Mouse (Mus musculus) intestine, embryonic 14.5 days (tissue): Measurements from ENCODE around the gene B4galt2. TPM values are rescaled to one million over a fixed set of nuclear protein-coding genes. Genes with fewer than 3 reads are reported as not detected.

Experiments used
- ATAC-seq: fragments of 200-750 bp; cut with Nextera tagmentation; replicated peaks from 2 replicates; pipeline ENCODE4 v1.8.0; 2017; ENCODE audit warnings: low read depth, moderate number of reproducible peaks, moderate TSS enrichment, moderate library complexity; ENCODE audit not compliant: low FRiP score, low TSS enrichment
- DNase-seq: peaks from one replicate; pipeline ENCODE4 v3.0.0-alpha.2; 2018; ENCODE audit warnings: low spot score
- H3K27ac ChIP-seq: fragments of 300-500 bp; sonication (generic); 2 replicates; pipeline ENCODE4 v1.5.1; 2014; ENCODE audit warnings: low read depth, mild to moderate bottlenecking, control low read depth
- H3K27me3 ChIP-seq: fragments of 300-500 bp; sonication (generic); replicated peaks from 2 replicates; pipeline ENCODE4 v1.6.1; 2014; ENCODE audit warnings: low read length, control low read depth; ENCODE audit not compliant: control insufficient read depth, insufficient read depth
- H3K36me3 ChIP-seq: fragments of 300-500 bp; sonication (generic); 2 replicates; pipeline ENCODE4 v1.6.1; 2014; ENCODE audit warnings: low read length, control low read depth; ENCODE audit not compliant: control insufficient read depth, insufficient read depth
- H3K4me1 ChIP-seq: fragments of 300-500 bp; sonication (generic); replicated peaks from 2 replicates; pipeline ENCODE4 v1.6.1; 2014; ENCODE audit warnings: low read length, control low read depth, mixed read lengths; ENCODE audit not compliant: control insufficient read depth, insufficient read depth
- H3K4me2 ChIP-seq: fragments of 300-500 bp; sonication (generic); 2 replicates; pipeline ENCODE4 v1.6.1; 2014; ENCODE audit warnings: low read length
- H3K4me3 ChIP-seq: fragments of 300-500 bp; sonication (generic); 2 replicates; pipeline ENCODE4 v1.5.1; 2014; ENCODE audit warnings: low read depth, low read length, control low read depth, mixed read lengths
- H3K9ac ChIP-seq: fragments of 300-500 bp; sonication (generic); 2 replicates; pipeline ENCODE4 v1.6.1; 2014; ENCODE audit warnings: mild to moderate bottlenecking, low read length
- H3K9me3 ChIP-seq: fragments of 300-500 bp; sonication (generic); 2 replicates; pipeline ENCODE4 v1.6.1; 2016; ENCODE audit warnings: low read length, control low read depth; ENCODE audit not compliant: control insufficient read depth
- WGBS: fragments of 180-500 bp; shearing (Covaris S2); extraction: QIAGEN DNeasy Blood & Tissue Kit; methylation state at CpG from one replicate; pipeline ENCODE4 v1.1.7; 2014; 5-methylcytosine and 5-hydroxymethylcytosine counted together
- polyA plus RNA-seq: library from polyadenylated mRNA; unstranded; fragments of >200 nt; fragmentation: Nextera tagmentation; extraction: Ambion mirVana; gene quantifications from 2 replicates; pipeline ENCODE4 v1.2.1, GENCODE M21; 2014

The B4galt2 gene
- polyA plus RNA-seq, 1 experiment from 2014 or later: 30.6 TPM

DNA sequence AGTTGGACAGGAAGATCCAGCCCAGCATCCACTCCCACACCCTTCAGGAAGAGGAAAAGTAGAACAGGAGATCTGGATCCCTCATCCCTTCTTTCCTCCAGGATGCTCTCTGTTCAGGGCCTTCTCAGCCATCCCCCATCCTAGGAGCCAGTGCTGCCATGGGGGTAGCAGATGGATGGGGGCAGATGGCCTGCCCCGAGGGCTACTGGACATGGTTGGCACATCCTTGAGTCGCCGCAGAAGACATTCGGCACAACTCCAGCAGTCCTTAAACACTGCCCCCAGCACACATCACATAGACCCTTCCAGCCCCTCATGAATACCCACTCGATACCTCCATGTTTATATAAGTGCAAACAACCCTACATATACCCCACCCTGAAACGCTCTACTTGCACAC lies 12.7 kb upstream of the B4galt2 start:
- ATAC-seq: no peak
- Histone ChIP-seq H3K27me3 (no peaks in the 10 kb centered on the region), H3K9me3 (no peaks in the 10 kb centered on the region), H3K4me2 (no peak overlapping the region), H3K9ac (no peak overlapping the region), H3K27ac (no peak overlapping the region), H3K4me1 (peaks cover 3% of the 10 kb centered on the region; the same call in 1 of the 2 replicates), H3K36me3 (peaks cover 70% of the 10 kb centered on the region), H3K4me3 (no peak overlapping the region)
- no peak for DNase-seq
- WGBS: 92% methylated on average over 6 of the region's 6 CpGs

DNA sequence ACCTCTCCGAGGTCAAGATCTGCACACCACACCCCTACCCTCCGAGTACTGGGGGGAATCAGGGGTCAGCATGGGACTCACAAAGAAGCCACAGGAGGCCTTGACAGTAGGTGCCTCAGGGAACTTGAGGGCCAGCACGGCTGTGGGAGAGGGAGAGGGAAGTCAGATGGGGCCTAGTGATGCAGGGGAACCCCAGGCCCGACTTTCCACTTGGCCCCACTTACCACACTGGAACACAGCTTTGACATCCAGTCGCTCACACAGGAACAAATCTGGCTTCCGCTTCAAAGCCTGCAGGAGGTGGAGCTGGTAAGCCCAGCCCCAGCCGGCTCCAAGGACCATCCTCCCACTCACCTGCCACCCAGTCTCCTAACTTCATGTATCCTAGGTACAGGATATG lies 12.1 kb upstream of the B4galt2 start:
- DNase-seq (no peak), ATAC-seq (no peak)
- Histone ChIP-seq H3K36me3 (peaks cover 63% of the 10 kb centered on the region), H3K27me3 (no peaks in the 10 kb centered on the region), H3K9me3 (no peaks in the 10 kb centered on the region), H3K27ac (no peak overlapping the region), H3K4me2 (no peak overlapping the region), H3K4me1 (peaks cover 6% of the 10 kb centered on the region; the same call in 1 of the 2 replicates), H3K9ac (no peak overlapping the region), H3K4me3 (no peak overlapping the region)
- 83% methylated on average over 7 of the region's 7 CpGs for WGBS

DNA sequence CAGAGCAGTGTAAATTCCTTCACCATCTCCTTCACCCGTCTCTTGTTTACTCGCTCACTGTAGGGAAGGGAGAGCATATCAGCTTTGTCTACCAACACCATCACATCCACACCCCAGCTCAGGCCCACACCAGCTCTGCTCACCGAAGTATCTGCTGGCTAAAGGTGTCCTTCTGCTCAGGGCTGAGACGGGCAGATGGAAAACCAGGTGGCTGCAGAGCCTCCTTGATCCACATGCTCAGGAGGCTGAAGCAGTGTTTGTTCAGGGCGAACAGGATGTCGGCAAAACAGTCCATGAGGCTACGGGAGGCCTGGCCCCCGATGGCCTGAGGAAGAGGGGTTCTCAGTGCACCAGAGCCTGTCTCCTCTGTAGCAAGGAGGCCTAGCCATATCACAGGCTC lies 11.3 kb upstream of the B4galt2 start:
- Histone ChIP-seq H3K4me2 (no peak overlapping the region), H3K4me1 (peaks cover 6% of the 10 kb centered on the region; the same call in 1 of the 2 replicates), H3K27ac (no peak overlapping the region), H3K27me3 (no peaks in the 10 kb centered on the region), H3K4me3 (no peak overlapping the region), H3K36me3 (peaks cover 60% of the 10 kb centered on the region), H3K9me3 (no peaks in the 10 kb centered on the region), H3K9ac (no peak overlapping the region)
- no peak for DNase-seq
- WGBS: 86% methylated on average over 8 of the region's 8 CpGs
- ATAC-seq: no peak

DNA sequence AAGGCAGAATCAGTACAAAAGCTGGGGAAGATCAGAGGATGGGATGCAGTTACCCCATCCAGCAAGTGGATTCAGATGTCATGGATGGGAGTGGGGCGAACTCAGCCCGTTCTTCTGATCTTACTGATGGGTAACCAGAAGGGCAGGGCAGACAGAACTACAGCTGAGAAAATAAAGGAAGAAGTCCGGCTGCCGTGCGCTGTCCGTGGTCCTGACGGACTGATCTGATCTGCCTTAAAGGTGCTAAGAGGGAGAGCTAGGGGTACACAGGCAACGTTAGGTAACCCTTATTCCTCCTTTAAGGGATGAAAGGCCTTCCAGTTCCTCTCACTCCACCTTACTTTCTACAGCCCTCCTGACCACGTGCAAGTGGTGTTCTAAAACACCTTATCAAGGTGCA lies 10.1 kb upstream of the B4galt2 start:
- ATAC-seq (no peak), DNase-seq (peak; percentile 87)
- Histone ChIP-seq H3K36me3 (peaks cover 56% of the 10 kb centered on the region), H3K4me3 (no peak overlapping the region), H3K27ac (no peak overlapping the region), H3K9me3 (no peaks in the 10 kb centered on the region), H3K4me2 (no peak overlapping the region), H3K9ac (no peak overlapping the region), H3K4me1 (peaks cover 6% of the 10 kb centered on the region; the same call in 1 of the 2 replicates), H3K27me3 (no peaks in the 10 kb centered on the region)
- 19% methylated on average over 9 of the region's 9 CpGs for WGBS

DNA sequence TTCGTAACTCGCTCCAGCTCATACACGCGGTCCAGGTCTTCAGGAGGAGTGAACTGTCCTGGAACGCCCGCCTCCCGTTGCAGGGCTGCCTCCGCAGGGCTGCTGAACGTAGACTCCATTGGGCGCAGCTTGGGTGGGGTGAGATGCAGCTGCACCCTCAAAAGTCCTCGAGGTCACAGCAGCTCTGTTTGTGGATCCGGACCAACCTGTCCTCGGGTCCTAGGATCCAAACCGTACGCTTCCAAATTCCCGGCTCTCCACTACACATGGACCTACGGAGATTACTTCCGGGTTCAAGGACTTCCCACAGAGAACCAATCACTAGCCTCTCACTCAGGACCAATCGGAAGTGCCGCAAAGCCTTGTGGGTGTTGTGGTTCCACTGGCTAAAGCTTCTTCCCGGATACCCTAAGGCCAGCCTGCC lies 8.5 kb upstream of the B4galt2 start, which contains the start of gene Dph2:
Dph2 (minus strand) TSS at position 295 of the 424 bp plus-strand sequence.
- WGBS: under 1% methylated on average over 21 of the region's 21 CpGs
- Histone ChIP-seq H3K27ac (no peak within 1 kb of the TSS), H3K27me3 (no peaks in the 10 kb centered on the region), H3K4me3 (peak within 1 kb of the TSS; percentile 81), H3K4me1 (peaks cover 6% of the 10 kb centered on the region; the same call in 1 of the 2 replicates), H3K36me3 (peaks cover 42% of the 10 kb centered on the region), H3K9ac (peak within 1 kb of the TSS; percentile 48), H3K4me2 (peak within 1 kb of the TSS; percentile 91), H3K9me3 (no peaks in the 10 kb centered on the region)
- DNase-seq (peak; percentile 84), ATAC-seq (peak; percentile 85)

DNA sequence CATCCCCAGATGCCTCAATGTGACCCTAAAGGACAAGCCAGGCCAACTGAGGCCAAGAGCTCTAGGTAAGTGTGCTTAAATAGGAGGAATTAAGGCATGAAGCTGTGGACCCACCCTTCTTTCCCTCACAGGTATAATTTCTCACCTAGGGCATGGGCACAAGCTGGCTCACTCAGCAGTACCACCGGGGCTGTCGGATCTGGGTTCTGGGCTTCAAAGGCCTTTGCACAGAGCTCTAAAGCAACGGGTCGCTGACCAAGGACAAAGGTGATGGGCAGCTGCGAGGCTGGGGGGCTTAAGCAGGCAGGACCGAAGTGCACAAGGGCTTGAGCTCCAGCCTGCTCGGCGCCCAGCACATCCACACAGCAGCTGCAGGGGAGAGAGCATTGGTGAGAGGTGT lies 7.5 kb upstream of the B4galt2 start:
- 87% methylated on average over 8 of the region's 8 CpGs for WGBS
- no peaks in the 10 kb centered on the region for H3K9me3 ChIP-seq
- H3K9ac ChIP-seq: no peak overlapping the region
- H3K4me3 ChIP-seq: peak overlapping the region; percentile 81; the same call in 1 of the 2 replicates
- ATAC-seq (no peak), DNase-seq (no peak)
- no peaks in the 10 kb centered on the region for H3K27me3 ChIP-seq
- no peak overlapping the region for H3K27ac ChIP-seq
- H3K4me1 ChIP-seq: peaks cover 12% of the 10 kb centered on the region
- H3K4me2 ChIP-seq: peak overlapping the region; percentile 91; the same call in 1 of the 2 replicates
- peaks cover 34% of the 10 kb centered on the region for H3K36me3 ChIP-seq

DNA sequence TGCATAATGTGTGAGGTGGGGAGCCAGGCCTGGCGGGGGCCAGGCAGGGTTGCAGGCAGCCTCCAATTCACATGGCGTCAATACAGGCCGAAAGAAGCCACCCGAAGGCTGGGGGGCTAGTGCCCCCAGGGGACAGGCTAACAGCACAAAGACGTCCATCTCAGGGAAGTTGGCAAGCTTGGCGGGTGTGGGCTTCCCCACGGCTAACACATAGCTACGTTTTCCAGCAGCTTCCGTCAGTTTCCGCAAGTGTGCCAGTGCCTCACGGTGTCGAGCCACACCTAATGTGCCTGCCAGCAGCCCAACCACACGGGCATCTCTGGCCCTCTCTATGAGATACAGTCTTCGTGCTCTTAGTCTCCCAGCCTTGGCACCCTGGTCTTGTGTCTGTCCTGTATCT lies 6.7 kb upstream of the B4galt2 start:
- Histone ChIP-seq H3K4me1 (peaks cover 12% of the 10 kb centered on the region), H3K27ac (no peak overlapping the region), H3K36me3 (peaks cover 34% of the 10 kb centered on the region), H3K27me3 (no peaks in the 10 kb centered on the region), H3K9ac (no peak overlapping the region), H3K4me2 (no peak overlapping the region), H3K9me3 (no peaks in the 10 kb centered on the region), H3K4me3 (no peak overlapping the region)
- ATAC-seq: no peak
- WGBS: 91% methylated on average over 14 of the region's 14 CpGs
- no peak for DNase-seq

DNA sequence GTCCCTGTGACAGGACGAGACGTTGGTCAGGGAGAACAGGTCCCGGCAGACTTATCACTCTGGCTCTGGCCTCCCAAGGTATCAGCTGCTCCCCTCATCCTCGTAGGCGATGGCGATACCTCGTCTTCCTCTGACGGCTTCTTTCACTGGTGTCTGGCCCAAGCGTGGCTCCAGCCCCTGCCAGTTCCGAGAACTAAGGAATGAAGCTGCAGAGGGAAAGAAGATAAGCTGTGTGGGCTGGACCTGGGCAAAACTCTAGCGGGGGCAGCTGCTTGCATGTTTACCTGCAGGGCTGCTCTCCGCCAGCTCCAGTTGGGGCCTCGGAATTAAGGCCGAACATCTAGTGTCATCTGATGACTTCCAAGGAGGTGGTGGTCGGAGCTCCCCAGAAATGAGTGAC lies 6.2 kb upstream of the B4galt2 start:
- no peak overlapping the region for H3K4me2 ChIP-seq
- 88% methylated on average over 15 of the region's 15 CpGs for WGBS
- DNase-seq (no peak), ATAC-seq (no peak)
- H3K9me3 ChIP-seq: no peaks in the 10 kb centered on the region
- H3K4me3 ChIP-seq: no peak overlapping the region
- no peaks in the 10 kb centered on the region for H3K27me3 ChIP-seq
- H3K36me3 ChIP-seq: peaks cover 36% of the 10 kb centered on the region
- H3K4me1 ChIP-seq: peaks cover 12% of the 10 kb centered on the region
- H3K9ac ChIP-seq: no peak overlapping the region
- no peak overlapping the region for H3K27ac ChIP-seq

DNA sequence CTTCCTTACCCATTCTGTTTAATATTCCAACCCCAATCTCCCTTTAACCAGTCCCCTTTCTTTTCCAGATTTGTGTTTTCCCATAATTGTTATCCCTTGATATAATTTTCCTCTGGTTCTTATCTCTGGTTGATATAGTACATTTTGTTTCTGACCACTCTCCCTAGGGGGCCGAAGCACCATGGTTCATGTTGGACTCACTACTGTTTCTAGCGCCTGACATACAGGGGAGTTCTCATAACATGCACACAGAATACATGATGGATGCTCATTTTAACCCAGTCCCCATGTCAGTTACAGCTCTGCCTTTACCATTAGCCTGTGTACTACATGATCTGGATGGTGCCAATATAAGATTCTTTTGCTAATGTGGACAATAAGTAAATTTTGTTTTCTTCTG lies 4.6 kb upstream of the B4galt2 start:
- Histone ChIP-seq H3K36me3 (peaks cover 33% of the 10 kb centered on the region), H3K4me3 (no peak overlapping the region), H3K9ac (no peak overlapping the region), H3K9me3 (no peaks in the 10 kb centered on the region), H3K27me3 (no peaks in the 10 kb centered on the region), H3K27ac (no peak overlapping the region), H3K4me2 (peak overlapping the region; percentile 93), H3K4me1 (peaks cover 16% of the 10 kb centered on the region)
- no peak for DNase-seq
- ATAC-seq: no peak
- WGBS: 66% methylated on average over 2 of the region's 2 CpGs
